Mouse (Mus musculus): ENCODE measurements around the gene Kcnk12. TPM values are rescaled to one million over a fixed set of nuclear protein-coding genes. Genes with fewer than 3 reads are reported as not detected.

The Kcnk12 gene
- polyA plus RNA-seq, 1 experiment from 2014 or later = not detected

DNA sequence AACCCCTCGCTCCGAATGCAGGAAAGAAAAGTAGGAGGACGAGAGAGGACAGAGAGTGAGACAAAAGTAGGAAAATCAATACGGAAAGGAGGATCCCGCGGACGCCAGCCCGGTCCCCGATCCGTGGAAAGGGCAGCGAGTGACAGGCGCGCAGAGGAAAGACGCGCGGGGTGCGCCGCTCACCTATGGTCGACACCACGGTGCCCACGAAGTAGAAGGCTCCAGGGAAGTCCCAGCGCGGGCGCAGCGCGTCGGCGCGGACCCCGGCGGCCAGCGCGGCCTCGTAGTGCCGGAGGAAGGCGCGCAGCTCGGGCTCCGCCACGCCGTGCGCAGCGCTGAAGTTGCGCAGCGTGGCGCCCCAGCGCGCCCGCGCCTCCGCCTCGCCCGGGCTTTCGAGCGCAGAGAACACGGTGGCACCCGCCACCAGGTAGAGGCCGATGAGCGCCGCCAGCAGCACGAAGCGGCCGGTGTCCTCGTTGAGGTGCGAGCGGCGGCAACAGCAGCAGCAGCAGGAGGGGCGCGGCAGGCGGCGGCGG lies 845 bp downstream of the Kcnk12 start:
- Histone ChIP-seq H3K9ac (no peak overlapping the region), H3K4me2 (replicated peaks) (peak overlapping the region; percentile 88), H3K9me3 (no peaks in the 10 kb centered on the region), H3K4me3 (replicated peaks) (peak overlapping the region; percentile 42), H3K27me3 (replicated peaks) (peaks cover 56% of the 10 kb centered on the region), H3K4me1 (replicated peaks) (peaks cover 21% of the 10 kb centered on the region), H3K27ac (no peak overlapping the region), H3K36me3 (no peaks in the 10 kb centered on the region)
- peak; percentile 35; the same call in 1 of the 2 replicates for ATAC-seq
- WGBS = under 1% methylated on average over 72 of the region's 72 CpGs

DNA sequence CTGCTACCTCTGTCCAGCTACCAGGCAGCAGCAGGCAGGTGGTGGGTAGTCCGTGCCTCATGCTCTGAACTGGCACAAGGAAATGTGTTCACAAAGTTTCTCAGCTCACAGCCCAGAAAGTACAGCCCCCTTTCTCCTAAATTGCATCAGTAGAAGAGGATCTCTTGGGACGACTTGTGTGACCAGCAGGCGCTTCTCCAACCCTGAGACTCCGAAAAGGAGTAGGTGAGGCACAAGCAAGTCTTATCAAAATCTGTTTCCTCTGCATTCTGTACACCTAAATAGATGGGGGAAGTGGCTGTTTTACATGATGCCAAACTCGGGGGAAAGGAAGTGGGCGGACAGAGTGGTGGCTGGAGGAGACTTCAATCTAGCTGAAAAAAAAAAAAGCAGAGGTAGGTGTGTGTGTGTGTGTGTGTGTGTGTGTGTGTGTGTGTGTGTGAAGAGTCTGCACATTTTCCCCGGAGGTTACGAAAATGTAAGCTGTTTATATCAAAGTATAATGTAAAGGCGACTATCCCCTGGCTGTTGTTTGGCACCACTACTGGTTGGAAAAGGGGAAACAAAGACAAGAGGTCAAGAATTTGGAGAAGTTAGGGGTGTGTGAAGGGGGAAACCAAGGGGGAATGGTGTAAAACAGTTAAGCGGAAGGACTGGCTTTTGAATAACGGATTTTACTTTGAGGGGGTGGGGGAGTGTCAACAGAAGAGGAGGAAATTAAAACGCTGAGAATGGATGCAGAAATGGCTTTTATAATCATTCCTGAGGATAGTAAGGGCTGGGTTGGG lies 1.7 kb downstream of the Kcnk12 start:
- Histone ChIP-seq H3K9ac (no peak overlapping the region), H3K27me3 (replicated peaks) (peaks cover 59% of the 10 kb centered on the region), H3K27ac (no peak overlapping the region), H3K9me3 (no peaks in the 10 kb centered on the region), H3K4me1 (replicated peaks) (peaks cover 24% of the 10 kb centered on the region), H3K36me3 (no peaks in the 10 kb centered on the region), H3K4me2 (replicated peaks) (peak overlapping the region; percentile 88), H3K4me3 (replicated peaks) (no peak overlapping the region)
- 18% methylated on average over 12 of the region's 12 CpGs for WGBS
- no peak for ATAC-seq

DNA sequence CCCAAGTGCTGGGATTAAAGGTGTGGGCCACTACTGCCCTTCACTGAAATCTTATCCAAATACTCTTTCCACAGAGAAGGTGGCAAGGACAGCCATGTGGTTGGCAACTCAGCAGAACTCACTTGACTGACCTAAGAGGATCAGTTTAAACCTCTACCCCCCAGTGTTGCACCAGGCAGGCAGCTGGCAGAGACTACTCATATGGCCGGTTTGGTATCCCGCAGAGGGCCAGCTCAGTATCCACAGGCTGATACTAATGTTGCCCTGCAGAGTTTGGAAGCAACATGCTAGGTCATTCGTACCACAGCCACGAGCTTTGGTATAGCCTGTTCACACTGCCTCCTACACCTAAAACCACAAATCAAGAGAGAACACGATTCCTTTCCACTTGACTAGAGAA lies 3.0 kb downstream of the Kcnk12 start:
- H3K27ac ChIP-seq = no peak overlapping the region
- peaks cover 24% of the 10 kb centered on the region for H3K4me1 ChIP-seq (replicated peaks)
- no peaks in the 10 kb centered on the region for H3K36me3 ChIP-seq
- H3K4me3 ChIP-seq (replicated peaks) = no peak overlapping the region
- ATAC-seq = no peak
- no peaks in the 10 kb centered on the region for H3K9me3 ChIP-seq
- H3K27me3 ChIP-seq (replicated peaks) = peaks cover 56% of the 10 kb centered on the region
- H3K9ac ChIP-seq = no peak overlapping the region
- 79% methylated on average over 5 of the region's 5 CpGs for WGBS
- no peak overlapping the region for H3K4me2 ChIP-seq (replicated peaks)

DNA sequence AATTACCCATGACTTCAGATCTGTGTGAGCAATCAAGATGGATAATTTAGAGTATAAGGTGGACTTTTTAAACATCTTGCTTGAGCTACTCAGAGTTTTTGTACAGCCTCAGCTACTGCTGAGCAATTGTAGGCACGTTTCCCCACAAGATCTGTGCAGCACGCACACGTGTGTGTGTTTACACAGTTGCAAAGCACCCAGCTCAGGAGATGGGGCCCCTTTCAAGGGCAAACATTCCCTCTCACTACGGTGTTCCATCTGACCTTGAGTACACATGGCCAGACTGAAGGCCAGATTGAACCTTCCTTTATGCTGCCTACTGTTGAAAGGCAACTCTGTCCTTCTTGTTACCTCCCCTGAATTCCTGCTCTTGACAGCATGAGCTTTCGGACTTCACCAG lies 4.5 kb downstream of the Kcnk12 start:
- Histone ChIP-seq H3K9me3 (no peaks in the 10 kb centered on the region), H3K36me3 (no peaks in the 10 kb centered on the region), H3K4me3 (replicated peaks) (no peak overlapping the region), H3K9ac (no peak overlapping the region), H3K4me1 (replicated peaks) (peaks cover 20% of the 10 kb centered on the region), H3K27me3 (replicated peaks) (peaks cover 42% of the 10 kb centered on the region), H3K27ac (no peak overlapping the region), H3K4me2 (replicated peaks) (no peak overlapping the region)
- ATAC-seq = peak; percentile 65
- WGBS = 35% methylated on average over 5 of the region's 5 CpGs

DNA sequence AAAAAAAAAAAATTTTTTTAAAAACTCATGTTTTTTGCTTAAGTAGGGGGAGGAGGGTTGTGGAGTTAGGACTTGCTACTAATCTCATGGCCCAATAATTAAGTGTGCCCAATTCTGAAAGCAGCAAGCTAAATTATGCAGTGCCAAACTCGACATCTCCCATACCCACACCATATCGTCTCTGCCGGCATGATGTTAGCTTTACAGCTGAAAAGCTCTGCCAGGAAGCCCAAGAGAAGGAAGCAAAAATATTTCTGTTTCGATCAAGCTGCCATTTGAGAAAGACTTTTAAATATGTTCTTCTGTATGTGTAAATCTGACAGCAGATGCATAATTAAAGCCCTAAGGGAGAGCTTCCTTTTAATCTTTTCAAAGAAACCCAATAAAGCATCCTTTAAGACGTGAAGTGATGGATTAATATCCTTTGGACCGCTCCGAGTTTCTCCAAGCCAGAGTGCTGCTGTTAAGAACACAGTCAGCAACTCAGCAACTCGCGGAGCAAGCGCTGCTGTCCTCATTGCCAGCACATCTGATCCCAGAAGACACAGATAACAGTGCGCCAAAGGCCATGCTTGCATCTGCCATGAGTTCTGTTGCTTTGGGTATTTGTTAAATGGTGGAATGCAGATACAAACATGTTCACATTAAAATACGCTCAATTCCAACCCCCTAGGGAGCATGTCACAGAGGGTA lies 5.0 kb downstream of the Kcnk12 start:
- Histone ChIP-seq H3K4me1 (replicated peaks) (peaks cover 15% of the 10 kb centered on the region), H3K4me3 (replicated peaks) (no peak overlapping the region), H3K4me2 (replicated peaks) (no peak overlapping the region), H3K27ac (no peak overlapping the region), H3K9me3 (no peaks in the 10 kb centered on the region), H3K9ac (no peak overlapping the region), H3K27me3 (replicated peaks) (peaks cover 36% of the 10 kb centered on the region), H3K36me3 (no peaks in the 10 kb centered on the region)
- ATAC-seq = no peak
- 66% methylated on average over 12 of the region's 12 CpGs for WGBS

DNA sequence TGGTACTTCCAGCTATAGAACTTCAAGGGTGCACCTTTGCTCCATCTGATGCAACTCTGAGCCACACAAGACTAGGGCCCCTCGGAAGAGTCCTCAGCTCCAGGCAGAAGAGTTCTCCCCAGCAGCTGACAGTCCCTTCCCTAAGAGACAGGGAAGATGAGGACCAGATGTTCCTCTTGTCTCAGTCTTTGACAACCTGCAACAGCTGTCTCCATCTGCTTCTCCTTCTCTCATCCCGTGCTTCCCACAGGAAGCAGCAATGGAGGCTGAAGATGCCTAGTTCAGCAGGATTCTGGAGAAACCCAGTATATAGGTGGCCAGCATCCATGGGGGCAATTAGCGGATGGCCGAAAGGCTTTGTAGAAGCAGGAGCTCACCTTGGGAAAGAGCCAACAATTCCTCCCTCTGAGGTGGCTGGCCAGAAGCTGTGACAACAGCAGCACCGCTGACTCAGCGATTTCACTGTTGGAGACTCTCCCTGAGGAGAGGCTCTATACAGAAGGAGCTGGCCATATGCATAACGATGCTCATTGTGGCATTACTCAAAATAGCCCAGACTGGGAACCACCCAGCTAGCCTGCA lies 6.2 kb downstream of the Kcnk12 start:
- peaks cover 3% of the 10 kb centered on the region for H3K4me1 ChIP-seq (replicated peaks)
- no peak overlapping the region for H3K27ac ChIP-seq
- peaks cover 24% of the 10 kb centered on the region for H3K27me3 ChIP-seq (replicated peaks)
- no peak overlapping the region for H3K4me3 ChIP-seq (replicated peaks)
- 68% methylated on average over 7 of the region's 7 CpGs for WGBS
- no peak for ATAC-seq
- H3K4me2 ChIP-seq (replicated peaks) = no peak overlapping the region
- no peak overlapping the region for H3K9ac ChIP-seq
- no peaks in the 10 kb centered on the region for H3K9me3 ChIP-seq
- no peaks in the 10 kb centered on the region for H3K36me3 ChIP-seq

DNA sequence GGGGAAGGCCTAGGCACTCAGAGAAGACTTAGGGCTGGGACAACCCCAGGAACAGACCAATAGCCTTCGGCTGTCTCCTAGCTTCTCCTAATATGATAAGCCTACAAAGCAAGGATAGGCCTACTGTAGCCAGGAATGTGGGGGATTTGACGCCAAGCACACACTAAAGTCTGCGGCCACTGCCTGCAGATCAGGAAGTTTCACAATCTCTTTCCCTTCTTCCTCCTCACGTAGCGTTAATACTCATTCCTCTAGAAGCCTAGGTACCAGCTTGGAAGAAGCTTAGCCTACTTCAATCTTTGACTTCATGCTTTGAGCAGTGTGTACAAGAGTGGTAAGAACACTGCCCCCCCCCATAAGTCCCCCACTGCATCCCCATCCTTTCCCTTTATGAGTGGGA lies 7.1 kb downstream of the Kcnk12 start:
- Histone ChIP-seq H3K9me3 (no peaks in the 10 kb centered on the region), H3K4me2 (replicated peaks) (no peak overlapping the region), H3K4me1 (replicated peaks) (0 out of 2 replicates have a peak, but pooled peaks cover 3% of the 10 kb centered on the region), H3K27ac (no peak overlapping the region), H3K4me3 (replicated peaks) (no peak overlapping the region), H3K27me3 (replicated peaks) (peaks cover 15% of the 10 kb centered on the region), H3K36me3 (no peaks in the 10 kb centered on the region), H3K9ac (no peak overlapping the region)
- 86% methylated on average over 5 of the region's 5 CpGs for WGBS
- ATAC-seq = no peak

DNA sequence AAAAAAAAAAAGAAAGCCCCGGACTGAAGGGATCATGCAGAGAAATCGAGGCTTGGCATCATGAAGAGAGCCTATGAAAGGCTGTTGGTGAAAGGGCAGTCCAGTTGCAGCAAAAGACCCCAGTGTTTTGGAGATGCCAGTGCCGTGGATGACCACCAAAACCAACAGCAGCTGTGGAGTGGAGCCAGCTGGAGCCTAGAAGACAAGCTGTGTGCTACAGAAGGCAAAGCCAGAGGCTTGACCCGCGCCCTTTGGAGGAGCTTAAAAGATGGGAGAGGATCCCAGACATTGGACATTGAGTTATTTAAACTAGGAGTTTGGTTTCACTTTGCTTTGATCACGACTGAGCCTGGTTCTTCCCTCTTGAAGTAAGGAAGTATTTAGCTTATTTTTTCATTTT lies 9.6 kb downstream of the Kcnk12 start:
- H3K9ac ChIP-seq = no peak overlapping the region
- WGBS = 67% methylated on average over 6 of the region's 6 CpGs
- ATAC-seq = no peak
- no peak overlapping the region for H3K4me2 ChIP-seq (replicated peaks)
- no peaks in the 10 kb centered on the region for H3K9me3 ChIP-seq
- H3K36me3 ChIP-seq = no peaks in the 10 kb centered on the region
- no peak overlapping the region for H3K27ac ChIP-seq
- peaks cover 3% of the 10 kb centered on the region; the same call in 1 of the 2 replicates for H3K27me3 ChIP-seq (replicated peaks)
- no peak overlapping the region for H3K4me3 ChIP-seq (replicated peaks)
- 0 out of 2 replicates have a peak, but pooled peaks cover 3% of the 10 kb centered on the region for H3K4me1 ChIP-seq (replicated peaks)

DNA sequence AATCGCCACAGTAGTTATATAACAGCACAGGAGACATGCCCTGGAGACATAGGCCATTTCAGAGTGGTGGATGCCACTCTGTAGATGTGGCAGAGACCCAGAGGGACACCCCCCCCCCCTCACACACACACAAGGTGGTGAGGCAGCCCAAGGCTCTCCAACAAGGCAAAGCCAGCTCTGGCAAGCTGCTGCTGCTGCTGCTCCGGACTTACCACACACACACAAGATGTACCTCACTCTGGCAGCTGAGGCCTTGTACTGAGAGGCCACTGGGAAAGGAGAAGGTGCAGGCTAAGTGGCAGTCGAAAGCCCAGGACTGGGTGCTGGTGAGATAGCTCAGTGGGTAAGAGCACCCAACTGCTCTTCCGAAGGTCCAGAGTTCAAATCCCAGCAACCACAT lies 10.1 kb downstream of the Kcnk12 start:
- H3K9ac ChIP-seq = no peak overlapping the region
- no peak overlapping the region for H3K4me2 ChIP-seq (replicated peaks)
- no peak for ATAC-seq
- H3K27ac ChIP-seq = no peak overlapping the region
- H3K4me3 ChIP-seq (replicated peaks) = no peak overlapping the region
- no peaks in the 10 kb centered on the region for H3K36me3 ChIP-seq
- H3K4me1 ChIP-seq (replicated peaks) = 0 out of 2 replicates have a peak, but pooled peaks cover 3% of the 10 kb centered on the region
- no peaks in the 10 kb centered on the region for H3K9me3 ChIP-seq
- peaks cover 3% of the 10 kb centered on the region; the same call in 1 of the 2 replicates for H3K27me3 ChIP-seq (replicated peaks)
- 92% methylated on average over 4 of the region's 4 CpGs for WGBS

DNA sequence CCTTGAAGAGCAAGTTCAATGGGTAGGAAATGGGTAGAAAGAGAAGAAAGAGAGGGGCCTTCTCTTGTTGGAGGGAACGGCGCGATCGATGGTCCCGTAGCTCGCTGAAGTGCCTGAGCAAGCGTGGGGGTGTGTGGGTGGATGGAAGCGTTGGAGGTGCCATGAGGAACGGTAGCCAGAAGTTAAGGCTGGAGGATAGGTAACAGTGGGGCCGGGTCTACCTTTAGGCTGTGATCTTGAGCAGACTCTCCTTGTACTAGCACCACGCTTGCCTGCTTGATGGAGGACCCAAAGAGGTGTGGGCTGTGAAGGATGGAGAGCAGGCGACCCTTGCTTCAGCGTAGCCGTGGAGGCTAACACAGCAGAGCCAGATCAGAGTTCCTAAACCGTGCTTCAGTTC lies 12.1 kb downstream of the Kcnk12 start:
- no peak overlapping the region for H3K4me3 ChIP-seq (replicated peaks)
- no peaks in the 10 kb centered on the region for H3K27me3 ChIP-seq (replicated peaks)
- no peak for ATAC-seq
- no peak overlapping the region for H3K9ac ChIP-seq
- no peak overlapping the region for H3K4me2 ChIP-seq (replicated peaks)
- H3K9me3 ChIP-seq = no peaks in the 10 kb centered on the region
- H3K4me1 ChIP-seq (replicated peaks) = no peaks in the 10 kb centered on the region
- H3K27ac ChIP-seq = no peak overlapping the region
- 90% methylated on average over 15 of the region's 15 CpGs for WGBS
- no peaks in the 10 kb centered on the region for H3K36me3 ChIP-seq

DNA sequence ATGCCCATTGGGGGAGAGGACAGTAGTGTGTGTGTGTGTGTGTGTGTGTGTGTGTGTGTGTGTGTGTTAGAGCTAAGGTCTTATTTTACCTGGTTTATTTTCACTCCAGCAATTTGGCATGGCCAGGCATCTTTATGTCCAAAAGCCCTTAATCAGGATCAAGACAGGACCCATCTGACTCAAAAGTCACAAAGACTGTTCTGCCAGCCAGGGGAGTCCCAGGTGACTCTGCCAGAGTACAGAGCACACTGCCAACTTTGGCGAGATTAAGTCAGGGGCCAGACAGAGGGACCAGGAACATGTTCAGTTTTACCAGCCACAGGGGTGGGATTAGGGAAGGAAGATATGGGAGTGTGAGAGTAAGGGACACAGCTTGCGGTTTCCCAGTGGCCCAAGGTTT lies 12.9 kb downstream of the Kcnk12 start:
- H3K4me1 ChIP-seq (replicated peaks) = no peaks in the 10 kb centered on the region
- WGBS = 94% methylated on average over 2 of the region's 2 CpGs
- H3K4me3 ChIP-seq (replicated peaks) = no peak overlapping the region
- H3K36me3 ChIP-seq = no peaks in the 10 kb centered on the region
- no peaks in the 10 kb centered on the region for H3K9me3 ChIP-seq
- H3K4me2 ChIP-seq (replicated peaks) = no peak overlapping the region
- H3K9ac ChIP-seq = no peak overlapping the region
- no peak overlapping the region for H3K27ac ChIP-seq
- H3K27me3 ChIP-seq (replicated peaks) = no peaks in the 10 kb centered on the region
- ATAC-seq = no peak

DNA sequence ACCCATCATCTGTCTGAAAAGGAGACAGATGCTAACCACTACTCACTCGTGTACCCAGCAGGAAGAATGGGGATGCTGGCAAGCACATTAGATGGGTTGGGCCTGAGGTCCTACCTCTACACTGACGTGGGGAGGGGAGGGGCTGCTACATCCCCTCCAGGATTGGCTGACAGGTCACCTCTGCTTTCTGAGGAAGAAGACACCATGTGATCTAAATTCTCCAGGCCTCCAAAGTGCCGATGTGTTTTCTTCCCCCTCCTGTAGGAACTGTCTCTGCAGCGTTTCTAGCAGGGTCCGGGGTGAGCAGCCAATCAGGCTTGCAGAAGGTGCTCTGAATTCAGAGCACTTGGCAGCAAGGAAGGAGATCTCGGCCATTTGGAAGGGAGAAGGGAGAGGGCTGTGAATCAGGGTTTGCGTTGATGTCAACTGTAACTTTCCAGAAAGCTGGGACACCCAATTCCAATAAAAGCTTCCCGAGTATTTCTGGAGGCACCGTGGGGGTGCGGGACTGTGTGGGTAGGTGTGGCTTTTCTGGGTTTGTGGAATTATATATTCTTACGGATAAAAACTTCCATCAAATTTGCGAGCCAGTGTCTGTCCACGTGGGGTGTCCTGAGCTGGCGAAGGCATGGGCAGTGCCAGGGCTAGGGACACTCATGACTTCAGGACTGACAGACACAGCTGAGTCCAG lies 13.5 kb downstream of the Kcnk12 start:
- no peak overlapping the region for H3K9ac ChIP-seq
- H3K4me2 ChIP-seq (replicated peaks) = no peak overlapping the region
- H3K4me1 ChIP-seq (replicated peaks) = no peaks in the 10 kb centered on the region
- no peaks in the 10 kb centered on the region for H3K27me3 ChIP-seq (replicated peaks)
- H3K27ac ChIP-seq = no peak overlapping the region
- H3K4me3 ChIP-seq (replicated peaks) = no peak overlapping the region
- WGBS = 61% methylated on average over 14 of the region's 14 CpGs
- no peaks in the 10 kb centered on the region for H3K9me3 ChIP-seq
- H3K36me3 ChIP-seq = no peaks in the 10 kb centered on the region
- ATAC-seq = no peak
